ENCODE assay signal across 10 mouse cellular contexts in the genomic region with DNA sequence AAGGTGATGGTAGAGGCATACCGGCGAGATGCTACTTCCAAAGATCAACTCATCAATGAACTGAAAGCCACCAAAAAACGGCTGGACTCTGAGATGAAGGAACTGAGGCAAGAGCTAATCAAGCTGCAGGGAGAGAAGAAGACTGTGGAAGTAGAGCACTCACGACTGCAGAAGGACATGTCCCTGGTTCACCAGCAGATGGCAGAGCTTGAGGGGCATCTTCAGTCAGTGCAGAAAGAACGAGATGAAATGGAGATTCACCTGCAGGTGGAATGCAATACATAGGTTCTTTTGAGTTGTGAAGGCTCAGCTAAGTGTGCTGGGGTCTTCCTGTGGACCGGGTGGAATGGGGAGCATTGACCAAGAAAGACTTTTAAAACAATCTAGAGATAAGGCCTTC. TPM values are rescaled to one million over a fixed set of nuclear protein-coding genes. Genes with fewer than 3 reads are reported as not detected.
DNase-seq lines count a peak whose midpoint lies in the region; ATAC-seq and TF ChIP-seq lines count a peak whose summit lies in the region.
"Had no signal": no experiment of that assay in that cellular context is flagged by ENCODE, and none has a peak within 500 bp of the region (broad histone marks: within the 10 kb centered on the region; RNA-seq: fewer than 3 reads in every experiment).

No protein-coding gene starts in this region.

- 60% methylated on average over 6 of the region's 6 CpGs for WGBS in liver, embryonic 14.5 days (ENCODE audit: insufficient replicate concordance)
- WGBS in liver, embryonic 12.5 days (ENCODE audit: insufficient replicate concordance): 67% methylated on average over 6 of the region's 6 CpGs
- WGBS in forebrain, embryonic 12.5 days: 80% methylated on average over 6 of the region's 6 CpGs

- DNase-seq in liver, embryonic 14.5 days (ENCODE audit: low read depth in 3 of 3, low spot score in 3 of 3): no peak
- DNase-seq in R1 (ENCODE audit: low read depth, low spot score): peak; percentile 36
- peak; percentile 2 for DNase-seq in retina, adult 2 months (ENCODE audit: low read depth, low spot score)
- no peak for DNase-seq in spleen, adult 12 weeks (ENCODE audit: low spot score)
- DNase-seq: adrenal gland, adult 2 months had no signal

- peaks cover 39% of the 10 kb centered on the region for H3K36me3 ChIP-seq in liver, embryonic 14.5 days (replicated peaks; ENCODE audit: control insufficient read depth, insufficient read depth, low read depth)
- H3K36me3 ChIP-seq in liver, embryonic 12.5 days: peaks cover 95% of the 10 kb centered on the region
- H3K36me3 ChIP-seq in forebrain, embryonic 12.5 days (replicated peaks): peaks cover 84% of the 10 kb centered on the region

- H3K9me3 ChIP-seq in liver, embryonic 14.5 days (ENCODE audit: control insufficient read depth, low read length): no peaks in the 10 kb centered on the region
- no peaks in the 10 kb centered on the region for H3K9me3 ChIP-seq in liver, embryonic 12.5 days (replicated peaks)
- no peaks in the 10 kb centered on the region for H3K9me3 ChIP-seq in forebrain, embryonic 12.5 days
- H3K9me3 ChIP-seq: embryonic facial prominence, embryonic 12.5 days had no signal

- H3K4me3 ChIP-seq in liver, embryonic 14.5 days (ENCODE audit: insufficient read depth in 1 of 2, low read depth in 2 of 2, low read length in 2 of 2): no peak overlapping the region
- no peak overlapping the region for H3K4me3 ChIP-seq in liver, embryonic 12.5 days
- no peak overlapping the region for H3K4me3 ChIP-seq in forebrain, embryonic 12.5 days (replicated peaks)
- H3K4me3 ChIP-seq: embryonic facial prominence, embryonic 12.5 days had no signal

- TF ChIP-seq CTCF in liver, embryonic 14.5 days (IDR thresholded peaks at IDR 0.05; ENCODE audit: low read depth): peak; percentile 72

- no peaks in the 10 kb centered on the region for H3K27me3 ChIP-seq in liver, embryonic 14.5 days (ENCODE audit: control insufficient read depth, insufficient read depth, low read length)
- no peaks in the 10 kb centered on the region for H3K27me3 ChIP-seq in liver, embryonic 12.5 days (replicated peaks)
- no peaks in the 10 kb centered on the region for H3K27me3 ChIP-seq in forebrain, embryonic 12.5 days
- H3K27me3 ChIP-seq: embryonic facial prominence, embryonic 12.5 days had no signal

- ATAC-seq in liver, embryonic 14.5 days (ENCODE audit: insufficient read depth): no peak
- ATAC-seq in liver, embryonic 12.5 days: no peak
- peak; percentile 43 for ATAC-seq in CD4-positive, CD25-positive, alpha-beta regulatory T cell, adult 4 months
- no peak for ATAC-seq in forebrain, embryonic 12.5 days (ENCODE audit: low FRiP score)
- ATAC-seq: hindbrain, embryonic 16.5 days had no signal

- H3K4me1 ChIP-seq in liver, embryonic 14.5 days (replicated peaks; ENCODE audit: control insufficient read depth in 2 of 2, insufficient read depth in 2 of 2, low read length in 1 of 2): no peaks in the 10 kb centered on the region
- no peaks in the 10 kb centered on the region for H3K4me1 ChIP-seq in liver, embryonic 12.5 days
- H3K4me1 ChIP-seq in forebrain, embryonic 12.5 days: no peaks in the 10 kb centered on the region
- H3K4me1 ChIP-seq: embryonic facial prominence, embryonic 12.5 days had no signal

- no peak overlapping the region for H3K4me2 ChIP-seq in liver, embryonic 14.5 days (ENCODE audit: low read depth)
- no peak overlapping the region for H3K4me2 ChIP-seq in liver, embryonic 12.5 days
- H3K4me2 ChIP-seq in forebrain, embryonic 12.5 days: no peak overlapping the region
- H3K4me2 ChIP-seq: embryonic facial prominence, embryonic 12.5 days had no signal

- H3K27ac ChIP-seq in liver, embryonic 14.5 days: no peak overlapping the region
- H3K27ac ChIP-seq in liver, embryonic 12.5 days: no peak overlapping the region
- no peak overlapping the region for H3K27ac ChIP-seq in forebrain, embryonic 12.5 days
- H3K27ac ChIP-seq: embryonic facial prominence, embryonic 12.5 days had no signal

- no peak for TF ChIP-seq EP300 in liver, embryonic 14.5 days (IDR thresholded peaks at IDR 0.05; ENCODE audit: low read depth)

- no peak overlapping the region for H3K9ac ChIP-seq in liver, embryonic 14.5 days (replicated peaks)
- no peak overlapping the region for H3K9ac ChIP-seq in liver, embryonic 12.5 days
- no peak overlapping the region for H3K9ac ChIP-seq in forebrain, embryonic 12.5 days
- H3K9ac ChIP-seq: embryonic facial prominence, embryonic 12.5 days had no signal

RNA-seq across cellular contexts. Expression of gene Ankle2, which starts 26.0 kb away (rescaled TPM):
- polyA plus RNA-seq in liver, embryonic 14.5 days (2012; rRNA removed): 3.3 and 5.8 TPM in 2 replicates
- 10.4 and 11.9 TPM in 2 replicates for polyA plus RNA-seq in liver, embryonic 14.5 days (2014; fragmentation: Nextera tagmentation; extraction: Ambion mirVana)
- 20.8 and 21.6 TPM in 2 replicates for polyA plus RNA-seq in liver, embryonic 12.5 days (2016; fragmentation: Nextera tagmentation; extraction: Ambion mirVana)
- 10 to 100 TPM; 11.4 to 16.4 TPM for polyA plus RNA-seq in CD4-positive, CD25-positive, alpha-beta regulatory T cell, adult 4 months (2017; shearing (Covaris generic))
- polyA plus RNA-seq in forebrain, embryonic 12.5 days (2016; fragmentation: Nextera tagmentation; extraction: Ambion mirVana): 37.3 and 39.0 TPM in 2 replicates

RNA-seq across cellular contexts. Expression of gene Golga3, which starts 28.3 kb away (rescaled TPM):
- 3.4 and 4.4 TPM in 2 replicates for polyA plus RNA-seq in liver, embryonic 14.5 days (2012; rRNA removed)
- 5.7 and 7.4 TPM in 2 replicates for polyA plus RNA-seq in liver, embryonic 14.5 days (2014; fragmentation: Nextera tagmentation; extraction: Ambion mirVana)
- polyA plus RNA-seq in liver, embryonic 12.5 days (2016; fragmentation: Nextera tagmentation; extraction: Ambion mirVana): 13.5 and 14.0 TPM in 2 replicates
- 10 to 100 TPM; 19.7 to 37.2 TPM for polyA plus RNA-seq in CD4-positive, CD25-positive, alpha-beta regulatory T cell, adult 4 months (2017; shearing (Covaris generic))
- 23.0 and 24.6 TPM in 2 replicates for polyA plus RNA-seq in forebrain, embryonic 12.5 days (2016; fragmentation: Nextera tagmentation; extraction: Ambion mirVana)

Comparison
In these comparisons a context has a peak if more than half of its experiments do, and no peak if none do; other contexts are left out.
1. DNase-seq: peak in R1 (single experiment) and retina, adult 2 months (single experiment); none in liver, embryonic 14.5 days (0 of 3) and spleen, adult 12 weeks (single experiment).